Mouse (Mus musculus): ENCODE measurements at regions not wholly inside any gene's neighbourhood (a gene's known extent, or its start where the extent isn't known, plus 50 kb on each side); places are given as distances from the start of the nearest gene placed in this dataset.

- TF ChIP-seq CTCF (IDR thresholded peaks at IDR 0.05; ENCODE audit: low read depth, low read length), result no peak
- TF ChIP-seq POLR2A (IDR thresholded peaks at IDR 0.05; ENCODE audit: extremely low read depth, insufficient read depth, low read length), result no peak
These were observed 454.7 kb upstream of the Tbl1xr1 start for GRCm38 (mm10) chr3:21621745-21622144.
